Mouse (Mus musculus) stomach, embryonic 16.5 days (tissue): Measurements from ENCODE around the gene Fcor. TPM values are rescaled to one million over a fixed set of nuclear protein-coding genes. Genes with fewer than 3 reads are reported as not detected.

Experiments used
- ATAC-seq: fragments of 200-750 bp; cut with Nextera tagmentation; 2 replicates; pipeline ENCODE4 v1.8.0; 2017; ENCODE audit warnings: moderate number of reproducible peaks, moderate TSS enrichment; ENCODE audit not compliant: insufficient read depth, low FRiP score
- H3K27ac ChIP-seq: fragments of 300-500 bp; sonication (generic); 2 replicates; pipeline ENCODE4 v1.5.1; 2014; ENCODE audit warnings: low read length
- H3K27me3 ChIP-seq: fragments of 300-500 bp; sonication (generic); 2 replicates; pipeline ENCODE4 v1.6.1; 2014; ENCODE audit warnings: low read length, control low read depth, mixed read lengths; ENCODE audit not compliant: control insufficient read depth, insufficient read depth
- H3K36me3 ChIP-seq: fragments of 300-500 bp; sonication (generic); 2 replicates; pipeline ENCODE4 v1.6.1; 2014; ENCODE audit warnings: low read length; ENCODE audit not compliant: control insufficient read depth, insufficient read depth
- H3K4me1 ChIP-seq: fragments of 300-500 bp; sonication (generic); 2 replicates; pipeline ENCODE4 v1.6.1; 2014; ENCODE audit warnings: low read length, control low read depth, mixed read lengths; ENCODE audit not compliant: control insufficient read depth, insufficient read depth
- H3K4me2 ChIP-seq: fragments of 300-500 bp; sonication (generic); 2 replicates; pipeline ENCODE4 v1.6.1; 2014; ENCODE audit warnings: low read depth, low read length, mixed read lengths
- H3K4me3 ChIP-seq: fragments of 300-500 bp; sonication (generic); replicated peaks from 2 replicates; pipeline ENCODE4 v1.5.1; 2014; ENCODE audit warnings: mild to moderate bottlenecking, low read length
- H3K9ac ChIP-seq: fragments of 300-500 bp; sonication (generic); 2 replicates; pipeline ENCODE4 v1.6.1; 2014; ENCODE audit warnings: low read length
- H3K9me3 ChIP-seq: fragments of 300-500 bp; sonication (generic); replicated peaks from 2 replicates; pipeline ENCODE4 v1.6.1; 2016; ENCODE audit warnings: low read length, control low read depth; ENCODE audit not compliant: control insufficient read depth
- WGBS: fragments of 180-500 bp; shearing (Covaris S2); extraction: QIAGEN DNeasy Blood & Tissue Kit; methylation state at CpG from one replicate; pipeline ENCODE4 v1.1.7; 2014; 5-methylcytosine and 5-hydroxymethylcytosine counted together
- polyA plus RNA-seq: library from polyadenylated mRNA; unstranded; fragments of >200 nt; fragmentation: Nextera tagmentation; extraction: Ambion mirVana; gene quantifications from 2 replicates; pipeline ENCODE4 v1.2.1, GENCODE M21; 2015

Fcor gene
- polyA plus RNA-seq, 1 experiment from 2014 or later: 9.5 TPM

DNA sequence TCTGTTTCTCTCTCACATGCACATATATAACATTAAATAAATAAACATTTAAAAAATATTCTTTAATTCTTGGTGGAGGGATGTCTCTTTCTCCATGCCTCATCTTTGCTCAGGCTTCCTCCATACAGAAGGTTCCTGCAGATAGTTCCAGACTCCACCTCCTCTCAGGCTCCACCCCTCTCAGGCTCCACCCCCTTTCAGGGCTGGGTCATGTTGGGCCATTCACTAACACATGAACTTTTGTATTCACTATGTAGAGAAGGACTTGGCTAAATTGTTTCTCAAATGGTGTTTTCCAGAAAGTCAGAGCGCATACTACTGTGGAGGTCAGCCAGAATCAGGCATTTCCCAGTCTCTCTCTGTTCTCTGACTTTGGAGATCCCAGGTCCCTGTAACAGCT lies 29.3 kb upstream of the Fcor start:
- H3K4me2 ChIP-seq: no peak overlapping the region
- H3K27me3 ChIP-seq: no peaks in the 10 kb centered on the region
- ATAC-seq: no peak
- H3K9me3 ChIP-seq: no peaks in the 10 kb centered on the region
- no peaks in the 10 kb centered on the region for H3K4me1 ChIP-seq
- no peak overlapping the region for H3K9ac ChIP-seq
- H3K4me3 ChIP-seq: no peak overlapping the region
- H3K36me3 ChIP-seq: no peaks in the 10 kb centered on the region
- no peak overlapping the region for H3K27ac ChIP-seq
- 93% methylated on average over 1 of the region's 1 CpGs for WGBS

DNA sequence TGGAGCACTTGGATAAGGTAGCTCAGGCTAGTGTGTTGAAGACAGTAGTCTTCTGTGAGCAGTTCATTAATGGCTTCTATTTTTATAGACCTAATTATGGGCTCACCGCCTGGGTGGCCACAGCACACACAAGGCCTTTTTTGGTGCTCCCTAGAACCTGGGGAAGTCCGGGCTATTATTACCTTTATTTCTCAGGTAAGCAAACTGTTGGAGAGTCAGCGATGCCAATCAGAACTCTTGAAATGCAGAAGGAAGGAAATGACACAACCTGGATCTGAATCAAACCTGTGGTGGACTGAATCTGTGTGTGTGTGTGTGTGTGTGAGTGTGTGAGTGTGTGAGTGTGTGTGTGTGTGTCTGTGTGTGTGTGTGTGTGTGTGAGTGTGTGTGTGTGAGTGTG lies 22.0 kb upstream of the Fcor start, which contains the start of gene Fcer2a:
TSS of gene Fcer2a (minus strand) at position 55 of the 400 bp plus-strand sequence.
- Histone ChIP-seq H3K27me3 (no peaks in the 10 kb centered on the region), H3K27ac (no peak within 1 kb of the TSS), H3K9me3 (no peaks in the 10 kb centered on the region), H3K4me2 (no peak within 1 kb of the TSS), H3K4me1 (no peaks in the 10 kb centered on the region), H3K9ac (no peak within 1 kb of the TSS), H3K36me3 (no peaks in the 10 kb centered on the region), H3K4me3 (no peak within 1 kb of the TSS)
- no peak for ATAC-seq
- WGBS: 75% methylated on average over 3 of the region's 3 CpGs

DNA sequence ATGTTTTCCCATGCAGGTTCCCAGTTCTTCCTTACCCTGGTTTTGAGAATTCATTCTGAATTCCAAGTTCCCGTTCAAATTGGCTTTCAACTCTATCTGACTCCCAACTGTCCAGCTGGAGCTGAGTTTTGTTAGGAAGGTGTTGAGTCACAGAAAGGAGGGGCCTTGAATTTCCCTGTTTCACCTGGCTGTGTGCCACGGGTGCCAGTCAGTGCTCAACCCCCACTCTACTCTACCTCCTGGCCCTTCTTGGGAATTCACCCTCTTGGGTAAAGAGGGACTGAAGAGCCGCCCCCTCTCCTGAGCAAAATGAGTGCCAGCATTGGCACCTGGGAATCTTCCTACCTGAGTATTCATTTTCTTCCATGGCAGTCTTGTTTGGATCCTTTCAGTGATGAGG lies 18.6 kb upstream of the Fcor start:
- ATAC-seq: no peak
- Histone ChIP-seq H3K4me1 (no peaks in the 10 kb centered on the region), H3K27ac (no peak overlapping the region), H3K4me3 (no peak overlapping the region), H3K9ac (no peak overlapping the region), H3K9me3 (no peaks in the 10 kb centered on the region), H3K27me3 (no peaks in the 10 kb centered on the region), H3K4me2 (no peak overlapping the region), H3K36me3 (no peaks in the 10 kb centered on the region)
- WGBS: 62% methylated on average over 3 of the region's 3 CpGs

DNA sequence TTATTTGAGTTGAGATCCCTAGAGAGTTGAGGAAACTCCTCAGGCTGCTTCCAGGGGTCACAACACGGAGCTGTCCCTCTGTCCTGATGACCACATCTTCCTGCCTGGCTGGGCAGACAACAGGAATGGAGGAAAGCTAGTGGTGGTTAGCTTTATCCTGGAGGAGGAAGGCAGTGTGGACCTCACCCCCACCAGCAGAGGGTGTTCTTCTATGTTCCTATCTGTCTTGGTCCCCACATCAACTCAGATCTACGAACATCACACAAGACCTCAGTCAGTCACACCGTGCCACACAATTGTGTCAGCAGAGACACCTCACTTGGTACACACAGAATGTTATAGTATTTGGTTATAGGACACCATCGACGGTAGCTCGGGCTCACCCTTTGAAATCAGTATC lies 15.4 kb upstream of the Fcor start:
- WGBS: 70% methylated on average over 6 of the region's 6 CpGs
- no peaks in the 10 kb centered on the region for H3K4me1 ChIP-seq
- no peak overlapping the region for H3K9ac ChIP-seq
- H3K36me3 ChIP-seq: no peaks in the 10 kb centered on the region
- ATAC-seq: no peak
- no peak overlapping the region for H3K27ac ChIP-seq
- no peaks in the 10 kb centered on the region for H3K27me3 ChIP-seq
- H3K4me2 ChIP-seq: no peak overlapping the region
- no peak overlapping the region for H3K4me3 ChIP-seq
- H3K9me3 ChIP-seq: no peaks in the 10 kb centered on the region

DNA sequence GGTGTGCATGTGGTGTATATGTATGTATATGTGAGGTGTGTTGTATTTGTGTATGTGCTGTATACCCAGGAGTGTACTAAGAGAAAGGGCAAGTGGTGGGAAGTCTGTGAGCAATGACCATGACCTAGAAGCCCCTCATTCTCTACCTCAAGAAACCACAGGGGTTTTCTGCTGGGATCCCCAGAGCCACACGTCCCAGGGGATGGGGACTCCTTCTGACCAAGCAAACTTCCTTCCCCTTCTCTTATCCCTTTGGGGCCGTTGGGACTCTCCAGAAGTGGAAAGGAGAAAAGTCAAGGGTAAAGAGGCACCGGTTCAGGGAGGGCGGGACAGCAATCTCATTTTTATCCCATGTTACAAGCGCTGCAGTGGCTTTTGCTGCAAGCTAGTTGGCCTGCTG lies 13.3 kb upstream of the Fcor start:
- H3K9me3 ChIP-seq: no peaks in the 10 kb centered on the region
- H3K4me2 ChIP-seq: no peak overlapping the region
- no peaks in the 10 kb centered on the region for H3K27me3 ChIP-seq
- H3K9ac ChIP-seq: no peak overlapping the region
- 56% methylated on average over 5 of the region's 5 CpGs for WGBS
- H3K4me1 ChIP-seq: no peaks in the 10 kb centered on the region
- H3K4me3 ChIP-seq: no peak overlapping the region
- ATAC-seq: no peak
- no peak overlapping the region for H3K27ac ChIP-seq
- peaks cover 9% of the 10 kb centered on the region; the same call in 1 of the 2 replicates for H3K36me3 ChIP-seq

DNA sequence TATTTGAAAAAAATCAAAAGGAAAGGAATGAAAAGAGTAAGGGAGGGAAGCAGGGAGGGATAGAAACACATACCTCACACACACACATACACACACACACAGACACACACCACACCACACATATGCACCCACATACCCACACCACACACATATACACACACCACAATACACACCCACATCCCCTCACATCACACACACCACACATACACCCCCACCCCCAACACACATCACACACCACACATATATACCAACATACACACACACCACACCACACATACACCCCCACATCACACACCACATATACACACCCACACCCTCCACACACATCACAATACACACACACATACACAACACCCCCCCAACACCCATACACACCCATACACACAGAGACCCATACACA lies 12.4 kb upstream of the Fcor start:
- no peak for ATAC-seq

DNA sequence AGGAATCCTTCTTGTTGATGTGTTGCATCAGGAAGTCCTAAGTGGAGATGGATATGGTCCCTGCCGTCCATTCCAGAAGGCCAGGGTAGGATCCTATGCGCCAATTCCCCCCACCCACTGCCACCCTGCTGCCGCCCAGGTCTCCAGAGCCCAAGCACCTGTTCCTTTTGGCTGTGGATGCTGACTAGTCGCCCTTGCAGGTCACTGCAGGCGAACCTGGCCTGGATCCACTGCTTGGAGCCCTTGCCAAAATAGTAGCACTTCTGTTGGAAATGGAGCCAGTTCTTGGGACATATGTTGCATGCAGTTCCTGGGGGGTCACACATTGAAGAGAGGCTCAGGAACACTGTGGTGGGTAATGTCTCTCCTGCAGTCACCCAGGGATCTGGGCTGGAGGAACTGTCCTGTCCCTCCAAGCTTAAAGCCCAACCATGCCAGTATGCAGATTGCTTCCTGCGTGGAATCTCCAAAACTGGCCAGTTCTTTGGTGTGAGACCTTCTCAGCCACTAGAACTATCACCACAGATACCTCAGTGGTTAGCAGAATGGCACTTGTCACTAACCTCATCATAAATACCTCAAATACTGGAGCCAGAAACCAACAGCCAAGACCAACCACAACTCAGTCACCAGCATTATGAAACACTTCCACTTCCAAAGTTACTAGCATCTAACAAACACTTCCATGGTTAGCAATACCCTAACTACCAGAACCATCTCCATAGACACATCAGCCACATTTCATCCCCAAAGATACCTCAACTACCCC lies 11.4 kb upstream of the Fcor start:
- Histone ChIP-seq H3K27me3 (no peaks in the 10 kb centered on the region), H3K4me2 (no peak overlapping the region), H3K36me3 (peaks cover 25% of the 10 kb centered on the region), H3K9ac (no peak overlapping the region), H3K27ac (no peak overlapping the region), H3K4me1 (no peaks in the 10 kb centered on the region), H3K4me3 (no peak overlapping the region), H3K9me3 (no peaks in the 10 kb centered on the region)
- 72% methylated on average over 6 of the region's 6 CpGs for WGBS
- ATAC-seq: no peak

More for the DNA sequence above, 12.4 kb upstream of the Fcor start:
- no peaks in the 10 kb centered on the region for H3K4me1 ChIP-seq
- H3K4me2 ChIP-seq: no peak overlapping the region
- H3K27me3 ChIP-seq: no peaks in the 10 kb centered on the region
- H3K36me3 ChIP-seq: peaks cover 17% of the 10 kb centered on the region
- H3K9ac ChIP-seq: no peak overlapping the region
- H3K9me3 ChIP-seq: no peaks in the 10 kb centered on the region
- no peak overlapping the region for H3K4me3 ChIP-seq
- H3K27ac ChIP-seq: no peak overlapping the region

DNA sequence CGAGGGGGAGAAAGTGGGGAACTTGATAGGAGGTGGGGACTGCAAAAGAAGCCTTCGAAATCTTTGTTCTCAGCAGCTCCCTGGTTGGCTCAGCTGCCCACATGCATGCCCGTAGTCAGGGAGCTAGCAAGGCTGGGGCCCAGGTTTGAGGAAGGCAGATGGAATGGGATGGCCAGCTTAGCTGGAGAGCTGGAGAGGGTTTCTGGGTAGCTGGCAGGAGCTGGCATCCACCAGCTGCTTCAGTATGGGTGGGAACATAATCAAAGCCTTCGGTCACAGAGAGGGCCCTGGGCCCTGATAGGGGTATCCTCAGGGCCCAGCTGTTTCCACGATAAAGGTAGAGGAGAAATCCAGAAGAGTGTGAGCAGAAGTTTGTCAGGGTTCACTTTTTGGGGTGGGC lies 10.3 kb upstream of the Fcor start:
- ATAC-seq: no peak
- WGBS: 88% methylated on average over 5 of the region's 5 CpGs

DNA sequence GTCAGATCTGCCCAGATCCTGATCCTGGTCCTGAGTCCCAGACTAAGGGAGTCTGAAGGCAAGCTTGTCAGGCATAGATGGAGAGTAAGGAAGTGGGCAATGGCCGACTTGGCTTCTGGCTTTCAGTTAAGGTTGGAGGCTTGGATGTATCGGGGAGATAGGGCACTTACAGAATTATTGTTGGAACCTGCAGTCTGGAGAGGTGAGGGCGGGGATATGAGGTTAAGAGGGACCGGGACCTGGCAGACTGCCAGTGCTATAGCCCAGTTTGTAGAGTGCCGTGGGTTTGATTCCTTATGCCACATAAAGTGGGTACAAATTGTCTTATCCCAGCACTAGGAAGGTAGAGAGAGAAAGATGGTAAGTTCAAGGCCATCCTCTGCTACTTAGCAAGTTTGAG lies 7.5 kb upstream of the Fcor start:
- Histone ChIP-seq H3K9me3 (no peaks in the 10 kb centered on the region), H3K4me2 (no peak overlapping the region), H3K36me3 (peaks cover 25% of the 10 kb centered on the region), H3K9ac (no peak overlapping the region), H3K4me1 (peaks cover 11% of the 10 kb centered on the region), H3K4me3 (no peak overlapping the region), H3K27me3 (no peaks in the 10 kb centered on the region), H3K27ac (no peak overlapping the region)
- no peak for ATAC-seq
- 80% methylated on average over 5 of the region's 5 CpGs for WGBS

More for the DNA sequence above, 10.3 kb upstream of the Fcor start:
- Histone ChIP-seq H3K4me2 (no peak overlapping the region), H3K4me1 (peaks cover 7% of the 10 kb centered on the region), H3K36me3 (peaks cover 25% of the 10 kb centered on the region), H3K27ac (no peak overlapping the region), H3K27me3 (no peaks in the 10 kb centered on the region), H3K9ac (no peak overlapping the region), H3K9me3 (no peaks in the 10 kb centered on the region), H3K4me3 (no peak overlapping the region)
